Mouse (Mus musculus) heart, adult 11 months (tissue): ENCODE results near the gene Ccdc85c.

Source experiments
- DNase-seq: peaks from one replicate; pipeline ENCODE4 v3.0.0; 2022

Ccdc85c gene

GRCm38 (mm10) chr12:108171336-108171735, 103.9 kb downstream of the Ccdc85c start:
- DNase-seq = no peak

- DNase-seq = no peak
Measured at GRCm38 (mm10) chr12:108170467-108170866, 104.8 kb downstream of the Ccdc85c start.

GRCm38 (mm10) chr12:108168909-108169308, 106.3 kb downstream of the Ccdc85c start:
- DNase-seq = no peak

GRCm38 (mm10) chr12:108163706-108164105, 111.5 kb downstream of the Ccdc85c start:
- DNase-seq = no peak

GRCm38 (mm10) chr12:108162036-108162435, 113.2 kb downstream of the Ccdc85c start:
- no peak for DNase-seq

- no peak for DNase-seq
Measured at GRCm38 (mm10) chr12:108159863-108160262, 115.4 kb downstream of the Ccdc85c start.
